Mouse (Mus musculus) kidney, adult 2 months (tissue): ENCODE data around the gene Kcnk12. TPM values are rescaled to one million over a fixed set of nuclear protein-coding genes. Genes with fewer than 3 reads are reported as not detected.

Experiments
- DNase-seq: peaks from one replicate; pipeline ENCODE4 v3.0.0; 2021
- H3K27ac ChIP-seq: fragments of 200-500 bp; 2 replicates; pipeline ENCODE4 v1.5.1; 2012; ENCODE audit warnings: low read depth, low read length, control low read depth, inconsistent platforms; ENCODE audit not compliant: insufficient read depth
- H3K27me3 ChIP-seq: fragments of 200-500 bp; replicated peaks from 2 replicates; pipeline ENCODE4 v1.6.1; 2012; ENCODE audit warnings: mild to moderate bottlenecking, moderate library complexity, low read length, inconsistent platforms; ENCODE audit not compliant: control insufficient read depth, insufficient read depth
- H3K36me3 ChIP-seq: fragments of 200-500 bp; 2 replicates; pipeline ENCODE4 v1.6.1; 2012; ENCODE audit warnings: mild to moderate bottlenecking, moderate library complexity, low read length, inconsistent platforms; ENCODE audit not compliant: control insufficient read depth, insufficient read depth
- H3K4me1 ChIP-seq: fragments of 200-500 bp; 2 replicates; pipeline ENCODE4 v1.6.1; 2011; ENCODE audit warnings: low read length; ENCODE audit not compliant: control insufficient read depth, insufficient read depth
- H3K4me3 ChIP-seq: fragments of 200-500 bp; 2 replicates; pipeline ENCODE4 v1.5.1; 2011; ENCODE audit warnings: mild to moderate bottlenecking, low read depth, low read length, control low read depth; ENCODE audit not compliant: insufficient read depth
- CTCF ChIP-seq: fragments of 200-500 bp; conservative IDR thresholded peaks from 2 replicates; pipeline ENCODE4 v1.5.1; 2011; ENCODE audit warnings: low read depth, mild to moderate bottlenecking, control low read depth, low read length, moderate library complexity, mixed read lengths; ENCODE audit not compliant: insufficient read depth, insufficient read length
- POLR2A ChIP-seq: fragments of 200-500 bp; IDR thresholded peaks from one replicate; pipeline ENCODE4 v1.6.1; 2011; ENCODE audit warnings: low read depth, low read length, control low read depth
- WGBS: fragments of 180-500 bp; shearing (Covaris S2); methylation state at CpG from one replicate; pipeline ENCODE4 v1.1.7; 2018; 5-methylcytosine and 5-hydroxymethylcytosine counted together
- polyA plus RNA-seq: library from polyadenylated mRNA; depleted of rRNA; stranded (reverse); fragments of >200 nt; gene quantifications from 2 replicates; pipeline ENCODE4 v1.2.3, GENCODE M21; 2012

Gene Kcnk12
- polyA plus RNA-seq, 1 experiment, result not detected

- Histone ChIP-seq H3K4me1 (no peaks in the 10 kb centered on the region), H3K36me3 (no peaks in the 10 kb centered on the region), H3K27ac (no peak overlapping the region), H3K27me3 (no peaks in the 10 kb centered on the region), H3K4me3 (no peak overlapping the region)
- WGBS, result 83% methylated on average over 2 of the region's 2 CpGs
- no peak for TF ChIP-seq POLR2A
- no peak for TF ChIP-seq CTCF
- no peak for DNase-seq
Observed at GRCm38 (mm10) chr17:87784911-87785310, 12.9 kb downstream of the Kcnk12 start.

- TF ChIP-seq CTCF (no peak), POLR2A (no peak)
- 56% methylated on average over 14 of the region's 14 CpGs for WGBS
- DNase-seq, result no peak
Observed at GRCm38 (mm10) chr17:87784141-87784831, 13.5 kb downstream of the Kcnk12 start.

DNA sequence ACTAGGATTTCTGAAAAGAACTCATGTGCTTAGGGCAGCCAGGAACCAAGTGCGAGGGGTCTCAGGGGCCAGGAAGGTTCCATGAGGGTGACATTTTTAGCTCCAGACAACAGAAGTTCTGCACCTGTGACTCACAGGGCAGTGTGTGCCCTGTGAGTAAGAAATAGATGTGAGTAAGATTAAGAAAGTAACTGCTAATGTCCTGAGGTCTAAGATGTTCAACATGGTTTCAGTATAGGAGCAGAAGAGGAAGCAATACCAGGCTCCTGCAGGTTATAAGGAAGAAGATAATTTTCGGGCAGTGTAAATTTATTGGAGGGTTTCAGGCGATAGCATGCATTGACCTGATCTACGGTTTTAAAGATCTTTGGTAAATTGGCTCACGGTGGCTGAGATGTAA lies 16.6 kb downstream of the Kcnk12 start:
- TF ChIP-seq POLR2A, result no peak
- TF ChIP-seq CTCF, result no peak
- Histone ChIP-seq H3K4me3 (no peak overlapping the region), H3K27ac (no peak overlapping the region), H3K27me3 (no peaks in the 10 kb centered on the region), H3K4me1 (no peaks in the 10 kb centered on the region), H3K36me3 (no peaks in the 10 kb centered on the region)
- no peak for DNase-seq
- 91% methylated on average over 5 of the region's 5 CpGs for WGBS

More at GRCm38 (mm10) chr17:87784141-87784831, 13.5 kb downstream of the Kcnk12 start:
- no peaks in the 10 kb centered on the region for H3K27me3 ChIP-seq
- H3K4me3 ChIP-seq, result no peak overlapping the region
- H3K4me1 ChIP-seq, result no peaks in the 10 kb centered on the region
- no peak overlapping the region for H3K27ac ChIP-seq
- H3K36me3 ChIP-seq, result no peaks in the 10 kb centered on the region

DNA sequence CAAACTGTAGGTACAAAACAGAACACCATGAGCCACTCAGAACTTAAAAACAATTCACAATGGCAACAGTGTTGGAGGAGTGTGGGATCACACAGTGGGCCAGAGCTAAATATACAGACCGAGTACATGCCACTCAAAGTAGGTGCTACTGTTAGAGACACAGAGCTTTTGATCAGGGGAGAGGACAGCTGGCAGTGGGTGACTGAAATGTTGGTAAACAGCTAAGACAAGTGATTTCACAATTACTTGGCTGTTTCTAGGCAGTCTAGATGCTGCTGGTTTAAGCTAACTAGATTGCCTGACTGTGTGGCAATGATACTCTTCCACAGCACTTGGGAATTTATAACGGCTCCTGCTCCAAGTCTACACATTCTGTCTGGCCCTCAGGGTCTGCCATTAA lies 17.6 kb downstream of the Kcnk12 start:
- no peaks in the 10 kb centered on the region for H3K27me3 ChIP-seq
- 45% methylated on average over 2 of the region's 2 CpGs for WGBS
- H3K27ac ChIP-seq, result no peak overlapping the region
- no peaks in the 10 kb centered on the region for H3K4me1 ChIP-seq
- H3K4me3 ChIP-seq, result no peak overlapping the region
- DNase-seq, result no peak
- no peaks in the 10 kb centered on the region for H3K36me3 ChIP-seq
- TF ChIP-seq POLR2A (no peak), CTCF (no peak)

DNA sequence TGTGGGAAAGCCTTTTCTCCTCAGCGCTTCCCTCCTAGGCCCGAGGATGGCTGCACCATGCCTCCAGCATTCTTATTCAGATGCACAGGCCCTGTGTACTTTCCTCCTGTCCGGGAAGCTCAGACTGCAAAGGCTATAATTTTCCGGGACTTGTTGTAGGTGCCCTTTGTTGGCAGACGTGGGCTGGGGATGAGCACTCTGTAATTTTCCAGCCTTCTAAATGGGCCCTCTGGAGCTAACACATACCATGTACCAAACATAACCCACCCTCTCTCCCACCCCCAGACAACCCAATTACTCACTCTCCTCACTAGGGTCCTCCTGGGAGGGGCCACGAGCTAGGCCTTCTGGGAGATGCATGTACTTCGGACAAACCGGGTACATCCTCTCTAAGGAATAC lies 22.8 kb downstream of the Kcnk12 start:
- TF ChIP-seq CTCF, result no peak
- no peaks in the 10 kb centered on the region for H3K27me3 ChIP-seq
- H3K36me3 ChIP-seq, result no peaks in the 10 kb centered on the region
- H3K4me3 ChIP-seq, result no peak overlapping the region
- 91% methylated on average over 8 of the region's 8 CpGs for WGBS
- no peak overlapping the region for H3K27ac ChIP-seq
- H3K4me1 ChIP-seq, result no peaks in the 10 kb centered on the region
- DNase-seq, result no peak

- 76% methylated on average over 3 of the region's 3 CpGs for WGBS
- H3K27ac ChIP-seq, result no peak overlapping the region
- H3K4me1 ChIP-seq, result no peaks in the 10 kb centered on the region
- H3K4me3 ChIP-seq, result no peak overlapping the region
- H3K36me3 ChIP-seq, result no peaks in the 10 kb centered on the region
- H3K27me3 ChIP-seq, result no peaks in the 10 kb centered on the region
- no peak for DNase-seq
- TF ChIP-seq CTCF, result peak; percentile 38
- TF ChIP-seq POLR2A, result no peak
Observed at GRCm38 (mm10) chr17:87773175-87773574, 24.6 kb downstream of the Kcnk12 start.

DNA sequence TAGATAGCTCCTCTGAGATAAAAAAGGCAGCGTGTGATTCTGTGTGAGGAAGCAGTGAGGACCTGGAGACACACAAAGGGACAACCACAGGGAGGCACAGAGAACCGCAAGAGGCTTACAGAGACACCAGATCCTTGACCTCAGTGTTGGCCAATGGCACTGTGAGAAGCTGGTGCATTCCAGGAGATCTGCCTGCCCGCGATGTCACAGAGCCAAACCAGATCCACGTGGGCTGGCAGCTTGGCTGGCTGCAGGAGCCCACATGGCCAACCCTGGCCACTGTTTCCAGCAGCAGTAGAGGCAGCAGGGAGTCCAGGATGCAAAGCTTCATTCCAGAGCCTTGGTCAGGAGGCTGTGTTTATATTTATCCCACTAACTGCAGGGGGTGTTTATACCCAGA lies 27.0 kb downstream of the Kcnk12 start:
- no peak for DNase-seq
- H3K27ac ChIP-seq, result no peak overlapping the region
- TF ChIP-seq CTCF (no peak), POLR2A (no peak)
- 50% methylated on average over 5 of the region's 5 CpGs for WGBS
- H3K4me1 ChIP-seq, result no peaks in the 10 kb centered on the region
- H3K36me3 ChIP-seq, result no peaks in the 10 kb centered on the region
- no peaks in the 10 kb centered on the region for H3K27me3 ChIP-seq
- H3K4me3 ChIP-seq, result no peak overlapping the region
